Mouse (Mus musculus) heart, embryonic 14.5 days (tissue): ENCODE results near the gene R3hdm4. TPM values are rescaled to one million over a fixed set of nuclear protein-coding genes. Genes with fewer than 3 reads are reported as not detected.

Source experiments
- ATAC-seq: fragments of 200-750 bp; cut with Nextera tagmentation; 2 replicates; pipeline ENCODE4 v1.8.0; 2017; ENCODE audit warnings: low read depth, moderate TSS enrichment; ENCODE audit not compliant: insufficient number of reproducible peaks, insufficient read depth, low FRiP score
- H3K27ac ChIP-seq, 2 experiments: fragments of 200-500 bp in 1 of 2; fragments of 300-500 bp in 1 of 2; sonication (generic) in 1 of 2; replicated peaks in 1 of 2; 2 replicates each; pipeline ENCODE4 v1.5.1; 2012 to 2014; ENCODE audit warnings: low read depth in 2 of 2, low read length in 2 of 2, control low read depth in 1 of 2, mild to moderate bottlenecking in 1 of 2, mixed read lengths in 1 of 2; ENCODE audit not compliant: control insufficient read depth in 1 of 2, insufficient read depth in 1 of 2
- H3K27me3 ChIP-seq: fragments of 300-500 bp; sonication (generic); 2 replicates; pipeline ENCODE4 v1.6.1; 2014; ENCODE audit warnings: mild to moderate bottlenecking, low read length, control low read depth; ENCODE audit not compliant: control insufficient read depth, insufficient read depth
- H3K36me3 ChIP-seq: fragments of 300-500 bp; sonication (generic); 2 replicates; pipeline ENCODE4 v1.6.1; 2014; ENCODE audit warnings: mild to moderate bottlenecking, control low read depth, low read length, mixed read lengths; ENCODE audit not compliant: control insufficient read depth, insufficient read depth
- H3K4me1 ChIP-seq, 2 experiments: fragments of 200-500 bp in 1 of 2; fragments of 300-500 bp in 1 of 2; sonication (generic) in 1 of 2; 2 replicates each; pipeline ENCODE4 v1.6.1; 2012 to 2014; ENCODE audit warnings: low read length in 2 of 2, control low read depth in 1 of 2, mixed read lengths in 1 of 2; ENCODE audit not compliant: control insufficient read depth in 2 of 2, insufficient read depth in 2 of 2
- H3K4me2 ChIP-seq: fragments of 300-500 bp; sonication (generic); 2 replicates; pipeline ENCODE4 v1.6.1; 2014; ENCODE audit warnings: mild to moderate bottlenecking, low read length
- H3K4me3 ChIP-seq, 2 experiments: fragments of 200-500 bp in 1 of 2; fragments of 300-500 bp in 1 of 2; sonication (generic) in 1 of 2; 2 replicates each; pipeline ENCODE4 v1.5.1; 2012 to 2014; ENCODE audit warnings: low read length in 2 of 2, mild to moderate bottlenecking in 2 of 2, control low read depth in 1 of 2, low read depth in 1 of 2, moderate library complexity in 1 of 2; ENCODE audit not compliant: control insufficient read depth in 1 of 2, insufficient read depth in 1 of 2
- H3K9ac ChIP-seq: fragments of 300-500 bp; sonication (generic); 2 replicates; pipeline ENCODE4 v1.6.1; 2014; ENCODE audit warnings: mild to moderate bottlenecking, low read length
- H3K9me3 ChIP-seq: fragments of 300-500 bp; sonication (generic); 2 replicates; pipeline ENCODE4 v1.6.1; 2016; ENCODE audit warnings: low read length, control low read depth; ENCODE audit not compliant: control insufficient read depth
- WGBS: fragments of 180-500 bp; shearing (Covaris S2); extraction: QIAGEN DNeasy Blood & Tissue Kit; methylation state at CpG from one replicate; pipeline ENCODE4 v1.1.7; 2014; 5-methylcytosine and 5-hydroxymethylcytosine counted together
- polyA plus RNA-seq: library from polyadenylated mRNA; unstranded; fragments of >200 nt; fragmentation: Nextera tagmentation; extraction: Ambion mirVana; gene quantifications from 2 replicates; pipeline ENCODE4 v1.2.1, GENCODE M21; 2014

Gene R3hdm4
- polyA plus RNA-seq, 1 experiment from 2014 or later: 96.7 TPM

- Histone ChIP-seq H3K9ac (no peak overlapping the region), H3K9me3 (no peaks in the 10 kb centered on the region), H3K27ac (no peak overlapping the region), H3K4me3 (no peak overlapping the region), H3K4me1 (peaks cover 13 to 16% of the 10 kb centered on the region in 2 experiments), H3K27me3 (no peaks in the 10 kb centered on the region), H3K4me2 (no peak overlapping the region), H3K36me3 (peaks cover 52% of the 10 kb centered on the region)
- no peak for ATAC-seq
- 82% methylated on average over 18 of the region's 18 CpGs for WGBS
Measured at GRCm38 (mm10) chr10:79950661-79951060, 29.7 kb upstream of the R3hdm4 start.

DNA sequence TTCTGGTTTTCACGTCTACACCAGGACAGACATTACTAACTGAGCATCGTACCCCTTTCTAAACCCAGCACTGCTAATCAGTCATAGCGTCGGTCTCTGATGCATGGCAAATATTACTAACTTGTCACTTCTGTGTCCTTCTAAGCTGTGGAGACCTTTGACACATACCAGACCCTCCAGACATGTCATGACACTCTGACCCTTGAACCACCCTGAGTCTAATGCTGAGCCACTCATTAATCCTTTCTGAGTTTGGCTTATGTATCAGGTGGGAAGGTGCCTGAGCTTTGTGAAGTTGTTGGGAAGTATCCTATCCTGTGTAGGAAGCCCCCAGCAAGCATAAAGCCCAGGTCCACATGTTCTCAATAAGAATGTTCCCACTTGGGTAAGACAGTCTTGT is 28.9 kb upstream of the R3hdm4 start:
- H3K9ac ChIP-seq: no peak overlapping the region
- 60% methylated on average over 4 of the region's 4 CpGs for WGBS
- no peak overlapping the region for H3K4me2 ChIP-seq

GRCm38 (mm10) chr10:79947502-79947901 is 26.5 kb upstream of the R3hdm4 start:
- Histone ChIP-seq H3K27me3 (no peaks in the 10 kb centered on the region), H3K4me1 (peaks cover 20% of the 10 kb centered on the region in 2 experiments), H3K36me3 (peaks cover 39% of the 10 kb centered on the region), H3K9ac (no peak overlapping the region), H3K27ac (no peak overlapping the region), H3K9me3 (no peaks in the 10 kb centered on the region), H3K4me3 (no peak overlapping the region), H3K4me2 (no peak overlapping the region)
- no peak for ATAC-seq
- WGBS: 70% methylated on average over 6 of the region's 6 CpGs

More for the DNA sequence above, 28.9 kb upstream of the R3hdm4 start:
- no peak overlapping the region for H3K27ac ChIP-seq
- H3K36me3 ChIP-seq: peaks cover 52% of the 10 kb centered on the region
- no peaks in the 10 kb centered on the region for H3K9me3 ChIP-seq
- no peaks in the 10 kb centered on the region for H3K27me3 ChIP-seq
- H3K4me1 ChIP-seq: peaks cover 20% of the 10 kb centered on the region in 2 experiments
- ATAC-seq: no peak
- H3K4me3 ChIP-seq: no peak overlapping the region

DNA sequence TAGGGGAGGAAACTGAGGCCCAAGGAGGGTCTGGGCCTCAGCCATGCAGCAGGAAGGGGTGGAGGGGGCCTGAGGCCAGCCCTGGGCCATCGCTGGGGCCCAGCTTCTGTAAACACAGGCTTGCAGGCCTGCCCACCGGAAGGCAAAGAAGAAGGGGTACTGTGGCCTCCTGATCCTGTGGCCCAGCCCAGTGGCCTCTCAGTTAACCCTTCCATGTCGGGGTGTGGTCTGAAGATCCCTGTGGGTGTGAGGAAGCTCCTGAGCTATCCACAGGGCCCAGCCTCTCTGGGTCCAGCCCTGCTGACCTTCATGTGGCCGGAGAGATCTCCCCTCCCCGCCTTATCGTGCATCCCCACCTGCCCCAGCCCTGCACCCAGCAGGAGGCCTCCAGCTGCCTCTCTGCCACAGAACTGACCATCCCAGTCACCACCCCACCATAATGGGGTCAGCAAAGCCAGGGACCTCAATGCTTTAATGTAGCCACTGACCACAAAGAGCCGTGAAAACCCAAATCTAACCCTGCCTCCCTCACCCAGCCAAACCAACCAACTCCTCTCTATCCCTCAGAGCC is 25.8 kb upstream of the R3hdm4 start:
- H3K36me3 ChIP-seq: peaks cover 38% of the 10 kb centered on the region
- no peak overlapping the region for H3K4me2 ChIP-seq
- H3K4me3 ChIP-seq: no peak overlapping the region
- no peak for ATAC-seq
- peak overlapping the region; percentile 53 for H3K9ac ChIP-seq
- 28% methylated on average over 7 of the region's 7 CpGs for WGBS
- 0 out of 4 replicates have a peak overlapping the region, but pooled peaks have one; percentile 16 to 24 for H3K27ac ChIP-seq
- no peaks in the 10 kb centered on the region for H3K9me3 ChIP-seq
- H3K27me3 ChIP-seq: no peaks in the 10 kb centered on the region
- peaks cover 20% of the 10 kb centered on the region in 2 experiments for H3K4me1 ChIP-seq

GRCm38 (mm10) chr10:79945507-79946234 is 24.7 kb upstream of the R3hdm4 start:
- H3K9ac ChIP-seq: peak overlapping the region; percentile 40; the same call in 1 of the 2 replicates
- no peak for ATAC-seq
- H3K27me3 ChIP-seq: no peaks in the 10 kb centered on the region
- H3K4me2 ChIP-seq: peak overlapping the region; percentile 1; the same call in 1 of the 2 replicates
- no peak overlapping the region; a peak in 1 of 4 replicates for H3K27ac ChIP-seq
- WGBS: 46% methylated on average over 16 of the region's 16 CpGs
- no peak overlapping the region for H3K4me3 ChIP-seq
- H3K9me3 ChIP-seq: no peaks in the 10 kb centered on the region
- peaks cover 23 to 26% of the 10 kb centered on the region in 2 experiments for H3K4me1 ChIP-seq
- H3K36me3 ChIP-seq: peaks cover 27% of the 10 kb centered on the region

GRCm38 (mm10) chr10:79943471-79943901 is 22.5 kb upstream of the R3hdm4 start:
- Histone ChIP-seq H3K36me3 (peaks cover 5% of the 10 kb centered on the region; the same call in 1 of the 2 replicates), H3K27ac (no peak overlapping the region), H3K27me3 (no peaks in the 10 kb centered on the region), H3K4me1 (peaks cover 34 to 35% of the 10 kb centered on the region in 2 experiments), H3K9ac (no peak overlapping the region), H3K4me3 (no peak overlapping the region), H3K4me2 (no peak overlapping the region), H3K9me3 (no peaks in the 10 kb centered on the region)
- ATAC-seq: no peak
- 82% methylated on average over 9 of the region's 9 CpGs for whole genome bisulfite sequencing

DNA sequence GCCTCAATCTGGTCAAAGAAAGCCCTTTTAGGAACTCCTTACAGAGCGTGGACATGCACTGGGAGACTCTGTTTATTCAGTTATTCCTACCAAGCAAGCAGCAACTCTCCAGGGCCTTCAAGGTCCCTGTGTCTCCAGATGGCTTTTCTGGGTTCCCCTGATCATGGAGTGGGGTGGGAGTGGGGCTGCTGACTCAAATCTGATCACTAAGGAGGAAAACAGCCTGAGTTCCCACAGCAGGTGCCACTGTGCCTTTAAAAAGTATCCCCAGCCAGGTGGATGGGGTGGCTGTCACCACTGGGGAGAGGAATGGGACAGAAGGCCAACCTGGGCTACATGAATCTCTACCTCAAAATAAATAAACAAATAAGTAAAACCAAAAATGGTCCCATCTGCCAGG is 22.0 kb upstream of the R3hdm4 start:
- Histone ChIP-seq H3K4me1 (peaks cover 34 to 39% of the 10 kb centered on the region in 2 experiments), H3K27ac (no peak overlapping the region), H3K27me3 (no peaks in the 10 kb centered on the region), H3K9ac (no peak overlapping the region), H3K36me3 (0 out of 2 replicates have a peak, but pooled peaks cover 3% of the 10 kb centered on the region), H3K9me3 (no peaks in the 10 kb centered on the region), H3K4me2 (no peak overlapping the region), H3K4me3 (no peak overlapping the region)
- ATAC-seq: no peak
- 88% methylated on average over 1 of the region's 1 CpGs for WGBS
